Mouse (Mus musculus): ENCODE measurements at regions not wholly inside any gene's neighbourhood (a gene's known extent, or its start where the extent isn't known, plus 50 kb on each side); places are given as distances from the start of the nearest gene placed in this dataset.

DNA sequence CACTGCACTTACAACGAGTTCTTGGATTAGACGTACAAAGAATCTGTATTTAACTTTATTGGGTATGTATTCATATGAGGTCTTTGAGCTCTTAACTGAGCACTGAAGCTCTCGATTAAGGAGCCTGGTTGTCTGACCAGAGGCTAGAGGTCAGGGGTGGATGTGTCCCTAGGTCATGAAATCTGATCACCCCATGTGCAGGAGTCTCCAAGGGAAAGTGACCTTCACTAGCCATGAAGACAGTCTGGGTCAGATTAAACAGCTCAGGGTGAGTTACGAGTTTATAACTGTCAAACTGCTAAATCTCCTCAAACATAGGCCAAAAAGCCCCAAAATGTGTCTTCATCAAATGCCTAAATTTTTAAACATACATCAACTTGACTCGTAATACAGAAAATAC lies 216.8 kb downstream of the Rchy1 start:
- no peak for DNase-seq

DNA sequence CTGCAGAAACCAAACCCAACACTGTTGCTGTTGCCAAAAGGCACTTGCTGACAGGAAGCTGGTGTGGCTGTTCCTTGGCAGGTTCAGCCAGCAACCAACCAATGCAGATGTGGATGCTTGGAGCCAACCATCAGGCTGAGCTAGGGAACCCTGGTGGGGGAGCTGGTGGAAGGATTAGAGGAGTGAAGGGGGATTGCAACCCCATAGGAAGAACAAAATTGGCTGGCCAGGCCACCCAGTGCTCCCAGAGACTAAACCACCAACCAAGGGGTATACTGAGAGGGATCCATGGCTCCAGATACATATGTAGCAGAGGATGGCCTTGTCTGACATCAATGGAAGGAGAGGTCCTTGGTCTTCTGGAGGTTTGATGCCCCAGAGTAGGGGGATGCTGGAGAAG lies 218.5 kb downstream of the Rchy1 start:
- no peak for DNase-seq

DNA sequence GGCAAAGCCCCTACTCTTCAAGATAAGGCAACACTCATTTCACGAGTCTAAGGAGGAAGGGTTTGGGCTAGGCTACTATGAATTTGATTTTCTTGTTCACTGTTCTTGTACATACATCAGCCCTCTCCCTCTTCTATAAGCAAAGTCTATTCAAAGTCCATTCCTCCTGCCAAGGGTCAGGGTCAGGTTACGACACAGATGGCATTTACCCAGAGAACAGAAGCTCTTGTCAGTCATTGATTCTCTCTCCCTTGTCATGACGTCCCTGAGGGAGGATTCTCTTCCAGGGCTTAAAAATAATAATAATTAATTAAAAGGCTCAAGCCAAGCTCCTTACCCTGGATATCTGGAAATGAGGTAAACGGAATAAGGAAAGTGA lies 222.7 kb downstream of the Rchy1 start:
- no peak for DNase-seq

DNA sequence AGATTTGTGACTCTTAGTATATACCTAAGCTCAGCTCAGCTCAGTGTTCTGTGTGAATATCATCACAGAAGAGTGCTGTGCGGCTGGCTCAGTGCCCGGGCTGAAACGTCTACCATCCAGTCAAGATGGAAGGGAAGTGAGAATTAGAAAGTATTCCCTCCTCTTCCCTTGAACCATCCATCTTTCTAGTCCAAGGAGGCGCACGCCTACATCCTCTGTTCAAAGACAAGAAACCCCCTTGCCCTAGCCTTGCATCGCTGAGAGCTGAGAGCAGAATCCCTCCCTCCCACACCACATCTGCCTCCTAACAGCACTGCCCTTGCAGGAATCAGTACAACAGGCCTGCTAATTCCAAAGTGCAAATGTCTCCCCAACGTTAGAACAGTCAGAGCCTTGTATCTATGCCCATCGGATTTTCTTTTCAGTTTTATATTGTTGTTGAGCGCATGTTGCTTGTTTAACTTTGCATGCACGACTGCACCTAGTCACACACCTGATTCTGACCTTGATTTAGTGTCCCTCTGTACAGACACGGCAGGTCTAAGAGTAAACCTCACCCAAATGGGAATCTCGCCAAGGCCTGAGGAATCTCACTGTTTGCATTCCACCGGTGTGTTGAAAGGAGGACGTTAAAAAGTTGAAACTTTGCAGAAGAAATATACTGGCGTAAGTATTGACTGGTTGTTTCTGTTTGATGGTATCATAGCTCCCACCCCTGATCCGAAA lies 222.2 kb downstream of the Parm1 start:
- DNase-seq: peak; percentile 45

DNA sequence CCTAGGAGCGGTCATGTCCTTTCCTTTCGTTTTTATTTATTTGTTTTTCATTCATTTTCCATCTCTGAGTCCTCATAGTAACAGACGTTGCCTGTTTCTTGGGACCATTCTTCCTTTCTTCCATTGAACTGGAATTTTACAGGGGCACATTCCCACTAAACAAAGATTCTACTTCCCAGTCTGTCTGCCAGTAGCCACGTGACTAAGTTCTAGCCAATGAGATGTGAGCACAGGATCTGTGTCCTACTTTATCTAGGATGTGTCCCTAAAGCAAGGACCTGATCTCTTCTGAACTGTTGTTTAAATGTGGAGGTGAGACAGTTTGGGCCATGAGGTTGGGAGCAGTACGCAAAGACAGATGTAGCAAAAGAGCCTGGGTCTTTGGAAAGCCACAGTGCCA lies 214.6 kb downstream of the Parm1 start:
- no peak for DNase-seq

DNA sequence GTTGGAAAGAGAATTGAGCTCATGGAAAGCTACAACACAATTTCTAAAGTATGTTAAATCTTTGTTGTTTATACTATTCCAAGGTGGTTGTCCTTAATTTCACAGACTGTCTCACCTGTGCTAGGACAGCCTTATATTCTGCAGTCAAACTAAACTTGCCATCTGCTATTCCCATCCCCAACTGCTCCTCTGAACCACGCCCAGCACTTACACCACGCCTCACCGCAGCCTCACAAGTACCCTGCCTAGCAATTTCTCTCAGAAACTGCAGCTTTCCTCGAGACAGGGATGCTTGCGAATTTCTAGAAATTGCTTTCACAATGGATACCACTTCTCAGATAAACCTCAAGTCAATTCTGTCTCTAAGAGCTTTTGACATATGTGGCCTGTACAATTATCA lies 213.7 kb downstream of the Parm1 start:
- DNase-seq: no peak

DNA sequence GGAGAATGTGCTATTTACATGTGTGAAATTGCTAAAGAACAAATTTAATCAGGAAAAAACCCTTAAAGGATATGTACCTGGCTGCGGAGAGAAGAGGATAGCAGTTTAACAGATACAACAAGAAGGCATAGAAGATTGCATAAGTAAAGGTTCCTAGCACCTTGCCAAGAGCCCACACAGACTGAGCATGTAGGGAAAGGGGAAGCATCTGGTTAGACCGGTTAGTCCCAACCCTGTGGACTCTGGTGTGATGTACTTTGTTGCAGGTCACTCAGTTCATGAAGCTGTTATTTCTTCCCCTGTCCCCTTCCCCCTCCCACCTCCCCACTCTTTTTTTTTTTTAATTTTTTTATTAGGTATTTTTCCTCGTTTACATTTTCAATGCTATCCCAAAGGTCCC lies 212.5 kb downstream of the Parm1 start:
- DNase-seq: no peak

DNA sequence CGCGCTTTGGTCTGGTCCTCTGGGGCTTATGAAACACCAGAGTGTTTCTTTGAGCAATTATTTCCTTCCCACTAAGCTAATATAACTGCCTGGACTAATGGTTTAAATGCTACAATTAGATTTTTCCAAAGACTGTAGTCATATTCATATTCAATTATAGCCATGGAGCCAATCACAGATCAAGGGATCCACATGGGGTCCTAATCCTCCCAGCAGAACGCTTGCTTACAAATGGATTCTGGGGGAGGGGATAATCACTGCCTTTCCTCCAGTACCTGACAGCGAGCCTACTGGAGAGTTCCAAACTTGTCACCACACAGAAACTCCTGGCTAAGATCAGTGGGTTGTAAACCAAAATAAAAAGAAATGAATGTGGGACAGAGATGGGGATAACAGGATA lies 212.0 kb downstream of the Parm1 start:
- DNase-seq: no peak

DNA sequence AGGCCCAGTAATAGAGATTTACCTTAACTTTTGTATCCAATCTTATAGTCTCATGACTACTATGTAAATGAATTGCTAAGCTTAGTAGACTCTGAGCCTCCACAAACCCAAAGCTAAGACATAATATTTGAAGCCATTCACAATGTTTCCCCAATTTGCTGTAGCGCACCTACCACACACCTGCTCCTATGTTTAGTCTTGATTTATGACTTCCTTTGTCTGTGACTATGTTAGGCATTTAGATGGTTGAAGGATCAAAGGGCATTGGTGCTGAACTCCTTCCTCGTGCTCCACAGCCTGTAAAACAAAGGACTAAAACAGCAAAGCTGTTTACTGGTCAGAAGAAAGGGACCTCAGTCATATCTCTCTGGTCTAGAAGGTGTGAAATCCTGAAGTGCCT lies 210.0 kb downstream of the Parm1 start:
- no peak for DNase-seq

DNA sequence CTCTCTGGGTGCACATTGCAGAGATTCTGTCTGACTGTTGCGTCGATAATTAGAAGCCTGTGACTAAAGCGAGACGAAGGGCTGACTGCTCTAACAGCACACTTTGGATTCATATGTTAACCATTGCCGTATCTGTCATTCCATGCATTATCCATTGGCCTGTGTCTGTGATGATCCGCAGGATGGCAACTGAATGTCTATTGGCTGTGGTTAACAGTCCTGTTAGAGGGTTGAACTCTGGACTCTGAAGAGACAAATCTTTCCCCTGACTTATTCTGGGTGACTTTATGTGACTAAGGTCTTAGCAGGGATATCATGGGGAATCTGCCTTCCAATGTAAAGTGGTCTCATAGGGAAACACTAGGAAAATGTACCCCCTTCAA lies 208.7 kb downstream of the Parm1 start:
- DNase-seq: peak; percentile 12

DNA sequence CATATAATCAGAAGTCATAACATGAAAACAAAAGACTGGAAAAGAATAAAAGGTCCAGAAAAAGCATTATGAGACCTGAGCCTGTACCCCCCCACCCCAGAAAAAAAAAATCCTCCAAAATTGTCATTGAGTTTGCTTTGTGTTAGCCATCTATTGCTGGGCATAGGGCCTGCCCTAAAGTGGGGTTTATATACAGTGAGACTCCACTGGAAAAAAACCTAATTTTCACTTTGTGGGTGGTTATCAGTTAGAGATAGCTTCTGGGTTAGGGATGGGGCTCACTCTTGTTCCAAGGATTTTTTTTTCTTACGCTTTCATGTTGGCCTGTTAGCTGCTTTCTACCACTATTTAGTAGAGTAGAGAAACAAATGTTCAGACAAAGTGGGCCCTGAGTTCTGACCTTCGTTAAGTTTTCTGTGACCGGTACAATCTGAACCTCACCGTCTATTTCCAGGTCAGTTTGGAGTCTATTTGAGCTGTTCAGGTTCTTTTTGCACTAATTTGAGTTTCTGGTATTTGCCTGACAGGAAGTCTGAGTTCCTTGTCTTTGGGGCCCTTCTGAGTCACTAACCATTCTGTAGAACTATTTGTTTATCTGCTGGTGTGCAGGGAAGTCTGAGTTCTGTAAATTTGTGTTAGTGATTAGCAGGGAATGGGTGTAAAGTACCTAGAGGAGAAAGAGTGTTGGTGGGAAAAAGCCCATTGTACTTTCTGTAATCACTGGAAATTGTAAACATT lies 208.1 kb downstream of the Parm1 start:
- no peak for DNase-seq

DNA sequence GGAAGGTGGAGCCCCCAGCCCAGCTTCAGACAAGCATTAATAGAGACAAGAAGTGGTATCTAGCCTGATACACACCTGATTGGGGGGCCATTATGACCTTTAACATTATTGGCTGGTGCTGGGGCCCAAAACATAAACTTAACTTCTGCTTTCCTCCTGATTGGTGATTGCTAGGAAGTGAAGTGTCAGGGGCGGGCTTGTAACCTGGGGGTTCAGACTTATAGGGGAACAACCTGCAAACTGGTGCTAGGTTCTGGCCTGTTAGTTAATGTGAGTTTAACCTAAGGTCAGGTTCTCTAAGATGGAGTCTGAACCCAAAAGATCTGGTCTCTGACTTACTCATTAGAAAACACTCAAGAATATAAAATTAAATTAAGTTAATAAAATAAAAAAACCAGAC lies 207.5 kb downstream of the Parm1 start:
- no peak for DNase-seq

DNA sequence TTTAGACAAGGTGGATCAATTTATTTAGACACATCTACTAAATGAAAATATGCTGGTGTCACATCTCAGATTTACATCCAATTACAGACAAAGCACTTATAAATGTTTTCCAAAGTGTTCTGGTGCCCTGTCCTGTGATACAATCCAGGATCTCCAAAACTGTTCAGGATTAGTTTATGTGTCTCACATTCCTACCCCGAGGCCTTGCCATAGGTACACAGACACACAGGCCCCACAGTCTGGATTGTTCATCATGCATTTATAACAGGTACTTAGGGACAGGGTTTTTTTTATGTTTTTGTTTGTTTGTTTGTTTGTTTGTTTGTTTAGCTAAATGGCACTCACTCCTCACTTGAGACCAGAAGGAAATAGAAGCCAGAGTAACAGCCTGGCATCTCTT lies 206.0 kb downstream of the Parm1 start:
- no peak for DNase-seq

DNA sequence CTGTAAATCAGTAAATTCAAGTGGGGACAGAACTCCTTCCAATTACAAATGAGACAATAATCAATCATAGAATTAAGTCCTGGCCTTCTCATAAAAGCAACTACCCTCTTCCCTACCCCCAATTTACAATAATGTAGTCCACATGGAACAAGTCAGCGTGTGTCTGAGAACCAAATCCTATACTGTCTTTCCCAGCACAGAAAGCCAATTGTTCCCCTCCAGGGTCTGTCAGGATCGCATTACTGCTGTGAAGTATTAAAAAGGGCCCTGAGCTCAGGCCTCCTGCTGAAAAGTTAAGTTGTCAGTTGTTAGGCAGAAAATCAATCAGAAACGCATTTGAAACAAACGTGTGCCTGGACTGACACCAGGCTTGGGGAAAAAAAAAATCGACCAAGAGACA lies 205.6 kb downstream of the Parm1 start:
- no peak for DNase-seq

DNA sequence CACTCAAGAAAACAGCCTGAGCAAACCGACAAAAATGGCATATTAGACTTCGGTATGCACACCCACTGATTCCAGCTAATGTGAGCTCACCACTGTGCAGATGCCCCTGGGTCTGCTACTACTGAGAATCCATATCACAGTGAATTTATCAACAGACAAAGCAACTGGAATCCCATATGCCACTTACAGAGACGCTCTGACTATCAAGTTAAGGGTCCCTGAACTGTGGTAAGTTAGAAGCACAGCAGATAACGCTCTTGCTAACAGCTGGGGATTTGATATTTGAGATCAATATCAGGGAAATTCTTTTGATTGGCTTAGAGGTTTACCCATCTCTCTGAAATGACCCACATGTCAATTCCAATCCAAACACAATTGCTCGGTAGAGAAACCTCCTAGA lies 205.0 kb downstream of the Parm1 start:
- no peak for DNase-seq

DNA sequence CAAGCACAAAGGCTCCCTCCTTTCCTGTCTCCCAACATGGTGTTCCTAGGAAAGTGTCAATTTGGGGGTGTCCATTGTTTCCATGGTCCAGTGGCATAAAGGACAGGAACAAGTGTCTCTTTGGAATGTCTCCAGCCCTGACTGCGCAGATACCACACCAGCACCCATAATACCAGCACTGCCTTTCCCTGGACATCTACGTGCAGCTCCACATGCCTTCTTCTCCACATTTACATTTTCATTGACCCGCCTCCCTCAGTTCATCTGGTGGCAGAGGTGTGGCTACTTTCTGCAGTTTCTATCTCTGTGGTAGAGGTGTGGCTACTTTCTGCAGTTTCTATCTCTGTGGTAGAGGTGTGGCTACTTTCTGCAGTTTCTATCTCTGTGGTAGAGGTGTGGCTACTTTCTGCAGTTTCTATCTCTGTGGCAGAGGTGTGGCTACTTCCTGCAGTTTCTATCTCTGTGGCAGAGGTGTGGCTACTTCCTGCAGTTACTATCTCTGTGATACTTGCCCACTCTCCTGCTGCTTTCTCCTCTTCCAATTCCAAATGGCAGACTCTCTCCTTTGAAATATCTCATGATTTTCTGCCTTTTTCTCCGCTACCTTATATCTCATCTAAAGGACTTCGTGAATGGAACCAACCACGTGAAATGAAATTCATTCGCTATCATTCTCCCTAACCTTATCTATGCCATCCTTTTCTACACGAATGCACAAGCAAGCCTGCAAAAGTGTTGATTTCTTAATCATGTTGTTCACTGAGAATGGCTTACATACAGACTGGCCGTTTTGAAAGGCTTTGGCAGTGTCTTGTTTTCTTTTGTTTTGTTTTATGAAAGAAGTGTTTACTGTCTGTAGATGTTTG lies 204.0 kb downstream of the Parm1 start:
- no peak for DNase-seq

DNA sequence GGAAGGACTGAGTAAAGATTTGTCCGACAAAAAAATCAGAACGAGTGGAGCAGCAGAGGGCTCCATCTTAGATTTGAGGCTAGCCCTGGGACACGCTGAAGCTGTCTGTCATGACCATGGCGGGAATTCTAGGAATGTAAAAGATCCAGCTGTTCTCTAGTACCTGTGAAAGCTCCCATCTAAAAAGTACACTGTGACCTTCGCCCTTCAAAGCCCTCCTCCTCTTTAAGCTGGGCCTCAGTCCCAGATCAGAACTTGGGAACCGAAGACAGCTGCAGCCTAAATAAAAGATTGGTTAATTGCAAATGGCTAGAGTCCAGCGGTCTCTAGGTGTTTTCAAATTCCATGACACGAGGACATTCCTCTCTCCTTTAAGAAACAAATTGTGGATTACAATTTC lies 195.6 kb downstream of the Parm1 start:
- DNase-seq: no peak

DNA sequence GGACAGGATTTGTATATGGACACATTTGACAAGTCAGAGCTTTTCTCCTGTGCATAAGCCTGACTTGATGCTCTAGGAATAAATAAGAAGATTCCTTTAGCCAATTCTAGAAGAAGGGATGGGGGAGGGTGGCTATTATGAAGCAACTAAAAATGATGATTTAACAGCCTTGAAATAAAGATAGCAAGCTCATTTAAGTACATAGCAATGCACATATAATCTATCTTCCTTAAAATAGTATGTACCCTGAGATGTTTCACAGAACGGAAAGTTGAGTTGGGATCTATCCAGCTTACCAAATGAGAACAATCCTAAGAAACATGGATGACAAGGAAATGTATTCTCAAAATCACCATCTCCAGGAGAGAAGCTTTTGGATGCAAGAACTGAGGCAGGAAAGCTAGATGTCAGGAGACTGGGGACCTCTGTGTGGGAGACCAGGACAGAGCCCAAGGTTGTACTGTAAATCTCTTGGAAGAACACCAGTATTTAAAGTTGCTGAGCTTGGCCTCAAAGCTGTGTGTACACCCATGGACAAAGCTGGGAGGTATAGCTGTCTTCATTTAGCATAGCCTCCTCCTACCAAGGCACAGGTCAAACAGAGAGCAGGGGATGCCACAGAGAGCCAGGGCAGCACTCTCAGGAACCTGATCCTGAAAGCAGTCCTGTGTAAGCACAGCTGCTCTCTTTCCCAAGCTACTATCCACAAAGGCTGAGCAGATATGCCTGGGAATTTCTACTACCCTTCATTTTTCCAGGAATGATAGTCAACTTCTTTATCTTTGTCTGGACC lies 192.3 kb downstream of the Parm1 start:
- no peak for DNase-seq

DNA sequence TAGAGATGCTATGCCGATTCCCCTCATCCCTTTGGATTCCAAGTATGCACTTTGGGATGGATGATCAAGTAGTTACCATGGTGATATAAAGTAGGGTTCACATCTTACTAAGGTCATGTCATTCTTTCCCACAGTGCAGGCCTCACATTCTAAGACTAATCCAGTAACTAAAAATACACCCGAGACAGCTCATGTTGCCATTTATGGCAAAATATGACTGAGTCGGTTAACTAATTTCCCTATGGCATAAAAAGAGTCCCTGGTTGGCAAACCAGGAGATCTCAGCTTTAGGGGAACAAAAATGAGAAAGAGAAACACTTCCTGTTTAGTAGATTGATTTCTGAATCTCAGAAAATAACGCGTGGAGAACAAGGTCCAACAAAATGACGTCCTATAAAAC lies 190.7 kb downstream of the Parm1 start:
- DNase-seq: no peak

DNA sequence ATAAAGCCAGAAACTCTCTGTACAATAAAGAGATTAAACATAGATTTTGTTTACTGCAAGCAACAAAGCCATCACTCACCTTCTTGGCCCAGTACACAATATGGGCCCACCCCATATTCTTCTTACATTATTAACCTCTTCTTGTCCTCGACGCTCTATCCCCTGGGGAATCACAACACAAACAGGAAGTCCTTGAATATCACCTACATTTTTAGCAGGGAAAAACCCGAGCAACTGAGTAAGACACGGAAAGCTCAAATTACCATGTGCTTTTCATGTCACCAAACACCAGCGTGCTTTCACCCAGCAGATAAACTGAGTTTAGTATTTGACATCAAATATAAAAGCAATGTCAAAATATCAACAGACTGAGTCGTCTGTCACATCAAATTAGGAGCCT lies 179.7 kb downstream of the Parm1 start:
- DNase-seq: no peak

DNA sequence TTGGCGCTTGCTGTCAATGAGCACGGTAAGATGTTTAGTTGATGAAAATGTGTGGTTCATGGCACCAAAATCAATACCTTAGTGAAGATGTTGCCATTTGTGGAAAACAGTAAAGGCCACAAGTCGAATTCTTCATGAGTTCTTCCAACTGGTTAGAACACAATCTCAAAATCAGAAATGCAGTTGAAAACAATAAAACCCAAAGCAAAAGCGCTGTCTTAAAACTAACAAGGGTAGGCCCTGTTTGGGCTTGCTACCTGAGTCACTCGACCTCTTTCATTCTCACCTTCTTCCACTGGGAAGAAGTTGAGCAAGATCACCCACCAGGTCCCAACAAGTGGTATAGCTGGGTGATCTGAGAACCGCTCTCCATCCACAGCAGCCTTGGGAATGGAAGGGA lies 179.1 kb downstream of the Parm1 start:
- no peak for DNase-seq

DNA sequence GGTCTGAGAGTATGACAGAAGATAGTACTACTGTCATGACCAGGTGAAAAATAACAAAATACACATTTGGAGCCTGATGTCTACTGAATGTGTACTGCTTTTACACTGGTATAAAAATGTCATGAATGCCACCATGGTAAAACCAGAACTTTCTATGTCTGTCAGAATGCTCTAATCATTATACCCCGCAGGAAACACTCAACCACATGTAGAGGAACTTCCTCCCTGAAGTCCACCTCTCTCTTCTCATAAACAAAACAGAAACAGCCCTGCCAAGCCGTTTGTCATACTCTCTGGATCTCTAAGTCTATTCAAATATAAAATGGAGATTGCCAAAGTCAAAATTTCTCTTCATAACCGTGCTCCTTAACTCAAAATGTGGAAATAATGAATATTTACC lies 178.2 kb downstream of the Parm1 start:
- DNase-seq: no peak

DNA sequence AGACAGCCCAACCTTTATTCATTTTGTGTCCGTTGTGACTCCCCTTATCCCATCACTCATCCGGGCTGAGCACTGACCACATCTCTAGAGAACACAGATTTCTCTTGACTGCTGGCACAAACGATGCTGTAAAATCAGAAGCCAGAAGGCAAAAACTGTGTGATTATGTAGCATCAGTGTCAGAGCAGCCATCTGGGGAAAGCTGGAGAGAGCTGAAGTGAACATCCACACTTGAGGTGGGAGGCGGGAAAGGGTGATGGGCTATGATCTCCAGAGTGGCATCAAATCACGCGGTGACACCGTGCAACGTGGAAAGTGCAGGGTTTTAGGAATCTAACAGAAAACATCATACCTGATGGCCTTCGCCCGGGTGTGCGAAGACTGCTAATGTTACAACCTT lies 175.9 kb downstream of the Parm1 start:
- no peak for DNase-seq

All from kidney, adult 11 months (tissue).